Mouse (Mus musculus) layer of hippocampus, postnatal 36 days (tissue): ENCODE data around the gene Gse1. TPM values are rescaled to one million over a fixed set of nuclear protein-coding genes. Genes with fewer than 3 reads are reported as not detected.

Experiments
- DNase-seq, 2 experiments: peaks; one replicate each; pipeline ENCODE4 v3.0.0; 2022
- total RNA-seq, 2 experiments: library from RNA; stranded (reverse); gene quantifications; 2 replicates each; pipeline ENCODE4 v1.2.3; 2021

Gene Gse1
- total RNA-seq, 2 experiments from 2014 or later, result 147 to 155 TPM

DNA sequence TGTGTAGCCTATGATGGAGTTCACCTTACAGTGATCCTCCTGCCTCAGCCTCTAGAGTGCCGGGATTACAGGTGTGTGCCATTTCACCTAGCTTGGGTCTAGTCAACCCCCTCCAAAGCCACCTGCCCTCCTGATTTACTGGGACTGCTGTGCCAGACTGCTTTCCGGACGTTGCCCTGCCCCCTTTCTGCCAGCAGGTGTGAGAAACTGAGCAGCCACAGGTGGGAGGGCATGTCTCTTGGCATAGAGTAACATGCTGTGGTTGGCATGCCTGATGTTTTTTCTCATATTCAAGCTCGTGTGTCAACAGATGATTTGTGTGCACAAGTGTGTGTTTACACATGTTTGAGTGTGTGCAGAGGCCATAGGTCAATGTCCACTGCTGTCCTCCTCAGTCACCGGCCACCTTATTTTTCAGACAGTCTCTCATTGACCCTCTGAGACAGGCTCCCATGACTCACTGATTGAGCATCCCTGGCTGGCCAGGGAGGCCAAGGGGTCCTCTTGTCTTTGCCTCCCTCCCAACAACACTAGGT, 15.7 kb downstream of the Gse1 start:
- no peak for DNase-seq

DNA sequence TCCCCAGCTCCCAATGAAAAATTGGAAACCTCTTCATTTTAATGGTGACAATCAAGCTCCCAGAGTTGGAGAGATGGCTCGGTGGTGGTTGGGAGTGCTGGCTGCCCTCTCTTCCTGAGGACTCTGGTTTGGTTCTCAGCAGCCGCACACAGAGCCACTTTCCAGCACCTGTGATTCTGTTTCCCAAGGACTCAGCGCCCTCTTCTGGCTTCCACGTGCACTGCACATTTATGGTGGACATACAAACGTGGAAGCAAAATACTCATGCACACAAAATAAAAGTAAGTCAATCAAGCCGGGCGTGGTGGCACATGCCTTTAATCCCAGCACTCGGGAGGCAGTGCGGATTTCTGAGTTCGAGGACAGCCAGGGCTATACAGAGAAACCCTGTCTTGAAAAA, 16.3 kb downstream of the Gse1 start:
- no peak for DNase-seq

DNA sequence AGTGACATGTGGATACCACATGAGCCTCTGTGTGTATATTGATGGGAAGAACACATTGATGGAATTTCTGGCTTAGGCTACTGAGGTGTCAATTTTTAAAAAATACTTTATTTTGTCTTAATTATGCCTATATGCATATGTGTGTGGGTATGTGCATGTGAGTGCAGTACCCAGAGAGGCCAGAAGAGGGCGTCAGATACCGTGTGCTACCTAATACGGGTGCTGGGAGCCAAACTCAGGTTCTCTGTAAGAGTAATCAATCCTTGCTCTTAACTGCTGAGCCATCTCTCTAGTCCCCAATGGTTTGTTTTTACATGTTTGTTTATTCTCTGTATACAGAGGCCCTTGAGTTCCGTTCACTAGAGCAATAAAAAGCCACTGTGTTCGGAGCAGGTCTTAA, 19.4 kb downstream of the Gse1 start:
- DNase-seq, result no peak

DNA sequence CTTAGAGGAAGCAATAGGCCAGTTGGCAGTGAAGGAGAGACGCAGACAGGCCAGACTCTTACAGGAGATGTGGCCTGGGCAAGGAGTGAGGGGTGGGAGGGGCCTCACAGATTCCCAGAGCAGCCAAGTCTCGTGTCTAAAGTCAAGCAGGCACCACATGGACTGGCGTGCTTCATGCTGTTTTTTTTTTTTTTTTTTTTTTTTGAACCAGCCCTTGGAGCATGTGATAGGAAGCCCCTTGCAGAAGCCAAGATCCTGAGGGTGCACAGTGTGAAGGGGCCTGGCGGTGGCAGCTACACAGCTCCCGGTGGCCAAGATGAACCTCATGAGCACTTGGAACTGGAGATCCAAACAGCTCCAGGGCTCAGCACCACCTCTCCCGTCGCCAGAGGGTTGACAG, 19.8 kb downstream of the Gse1 start:
- no peak for DNase-seq

DNA sequence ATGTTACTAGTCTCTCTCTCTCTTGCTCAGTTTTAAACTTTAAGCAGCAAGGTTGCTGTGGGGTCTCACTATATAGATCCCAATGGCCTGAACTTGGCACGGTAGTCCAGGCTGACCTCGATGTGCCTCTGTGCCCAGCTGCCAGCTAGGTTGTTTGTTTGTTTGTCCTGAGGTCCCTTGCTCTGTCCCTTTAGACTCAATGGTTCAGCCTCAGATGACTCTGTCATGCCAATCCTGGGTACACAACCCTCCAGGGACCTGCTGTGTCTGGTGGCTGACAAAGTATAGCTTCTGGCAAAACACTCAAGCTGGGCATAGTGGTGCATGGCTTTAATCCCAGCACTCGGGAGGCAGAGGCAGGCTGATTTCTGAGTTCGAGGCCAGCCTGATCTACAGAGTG, 20.2 kb downstream of the Gse1 start:
- no peak for DNase-seq

DNA sequence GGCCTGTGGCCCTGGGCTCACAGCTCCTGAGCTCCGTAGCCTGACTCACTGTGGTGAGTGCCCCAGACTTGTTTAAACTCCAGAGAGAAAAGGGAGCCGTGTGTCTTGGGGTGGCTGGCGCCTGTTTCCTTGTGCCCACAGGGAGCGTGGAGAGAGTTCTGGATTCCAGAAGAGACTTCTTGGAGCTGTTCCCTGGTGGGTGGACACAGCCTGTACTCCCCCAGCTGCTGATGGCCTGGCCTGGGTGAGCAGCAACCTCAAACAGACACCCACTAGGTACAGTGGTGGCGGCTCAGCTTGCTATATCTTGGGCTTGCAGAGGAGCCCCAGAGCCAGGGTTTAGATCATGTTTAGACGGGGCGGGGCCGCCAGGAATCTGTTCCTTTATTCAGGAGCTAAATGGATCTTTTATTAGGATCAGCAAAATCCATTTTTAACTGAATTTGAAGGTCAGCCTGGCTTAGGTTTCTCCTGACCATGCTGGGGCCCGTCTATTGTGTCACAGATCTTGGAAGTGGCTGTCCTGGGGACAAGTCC, 21.6 kb downstream of the Gse1 start:
- no peak for DNase-seq

DNA sequence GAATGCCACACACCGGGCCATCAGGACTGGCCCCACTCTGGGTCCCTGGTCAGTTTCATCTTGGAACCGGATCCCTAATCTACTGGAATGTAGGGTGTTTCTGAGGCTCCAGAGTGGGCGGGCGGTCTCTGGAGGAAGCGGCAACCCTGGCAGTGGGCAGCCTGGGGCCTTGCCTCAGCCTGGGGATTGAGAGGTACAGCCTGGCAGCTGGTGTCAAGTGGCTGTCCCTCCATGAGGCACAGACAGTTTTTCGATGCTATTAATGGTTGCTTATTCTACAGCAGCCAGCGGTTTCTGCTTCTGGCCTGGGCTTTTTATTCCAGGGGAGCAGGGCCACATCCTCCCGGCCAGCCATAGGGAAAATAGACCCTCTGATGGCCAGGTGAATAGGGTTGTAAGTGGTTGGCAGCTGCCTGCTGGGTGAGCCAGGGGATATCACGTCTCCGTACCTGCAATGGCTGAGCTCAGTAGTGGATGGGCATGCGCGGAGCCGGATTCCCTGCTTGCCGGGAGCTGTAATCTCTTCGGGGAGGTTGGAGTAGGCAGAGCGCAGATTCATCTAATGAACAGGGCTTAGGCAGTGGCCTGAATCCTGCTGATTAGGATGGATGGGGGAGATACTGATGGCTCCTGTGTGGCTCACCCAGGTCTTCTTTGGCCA, 22.6 kb downstream of the Gse1 start:
- DNase-seq, result no peak

DNA sequence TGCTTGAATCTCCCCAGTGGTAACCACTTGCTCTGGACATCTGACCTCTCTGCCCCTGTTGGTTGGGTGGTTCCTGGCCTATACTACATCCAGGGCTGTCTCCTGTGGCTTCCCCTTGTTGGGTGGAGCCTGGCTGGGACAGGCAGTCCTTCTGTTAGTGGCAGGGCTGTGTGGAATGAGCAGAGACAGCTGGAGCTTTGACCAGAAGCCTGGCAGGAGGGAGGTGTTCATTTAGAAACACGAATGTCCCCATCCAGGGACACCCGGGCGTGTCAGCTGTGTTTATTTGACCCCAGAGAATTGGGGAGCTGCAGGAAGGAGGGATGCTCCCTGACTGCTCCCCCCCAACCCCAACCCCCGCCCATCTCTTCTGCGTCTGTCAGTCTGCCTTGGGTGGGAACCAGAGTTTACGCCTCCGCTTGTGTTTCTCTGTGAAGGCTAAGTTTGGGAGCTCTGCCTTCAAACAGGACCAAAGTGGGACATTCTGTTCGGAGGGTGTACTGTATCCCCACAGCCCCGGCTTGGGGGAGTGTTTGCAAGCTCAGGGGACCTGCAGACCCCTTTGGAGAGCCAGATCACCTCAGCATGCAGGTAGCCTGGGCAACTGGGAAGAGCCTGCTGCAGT, 23.3 kb downstream of the Gse1 start:
- DNase-seq, result no peak

DNA sequence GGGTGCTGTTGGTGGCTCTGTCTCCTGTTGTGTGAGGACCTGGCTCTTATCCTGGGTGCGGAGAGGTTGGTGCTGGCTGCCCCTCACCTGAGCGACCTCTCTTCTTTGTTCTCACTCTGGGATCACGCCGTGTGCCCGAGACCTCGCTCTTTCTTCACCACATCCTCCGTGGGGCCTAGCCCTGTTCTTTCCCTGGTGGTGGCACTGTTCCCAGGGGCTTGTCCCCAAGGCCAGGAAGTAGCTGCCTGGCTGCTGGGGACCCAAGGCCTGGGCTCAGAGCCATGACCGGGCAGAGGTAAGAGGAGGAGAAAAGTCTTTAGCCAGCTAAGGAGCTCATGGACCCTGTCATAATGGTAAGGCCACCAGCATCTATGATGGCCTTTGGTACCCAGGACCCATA, 25.4 kb downstream of the Gse1 start:
- DNase-seq, result no peak

DNA sequence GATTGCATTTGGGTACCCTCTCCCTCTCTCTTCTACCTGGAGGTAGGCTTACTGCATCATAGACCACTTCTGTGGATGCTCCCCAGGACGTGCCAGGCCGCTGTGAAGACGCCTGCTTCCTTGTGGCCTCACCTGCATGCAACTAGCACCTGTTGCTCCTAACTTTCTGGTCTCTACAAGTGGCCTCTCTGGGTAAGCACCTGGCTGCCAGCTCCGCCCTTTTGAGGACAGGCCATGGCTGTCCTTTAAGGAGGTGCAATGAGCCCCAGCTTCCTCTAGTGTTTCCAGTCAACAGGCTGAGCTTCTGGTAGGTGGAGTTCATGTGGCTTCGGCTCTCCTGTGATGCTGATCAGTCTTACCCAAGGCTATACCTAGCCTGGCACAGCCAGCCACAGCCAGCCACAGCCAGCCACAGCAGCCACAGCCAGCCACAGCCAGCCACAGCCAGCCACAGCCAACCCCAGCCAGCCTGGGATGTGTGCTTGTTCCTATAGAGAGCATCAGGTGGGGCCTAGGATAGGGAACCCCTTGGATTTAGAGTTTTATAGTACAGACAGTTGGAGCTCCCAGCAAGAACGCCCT, 27.2 kb downstream of the Gse1 start:
- no peak for DNase-seq

DNA sequence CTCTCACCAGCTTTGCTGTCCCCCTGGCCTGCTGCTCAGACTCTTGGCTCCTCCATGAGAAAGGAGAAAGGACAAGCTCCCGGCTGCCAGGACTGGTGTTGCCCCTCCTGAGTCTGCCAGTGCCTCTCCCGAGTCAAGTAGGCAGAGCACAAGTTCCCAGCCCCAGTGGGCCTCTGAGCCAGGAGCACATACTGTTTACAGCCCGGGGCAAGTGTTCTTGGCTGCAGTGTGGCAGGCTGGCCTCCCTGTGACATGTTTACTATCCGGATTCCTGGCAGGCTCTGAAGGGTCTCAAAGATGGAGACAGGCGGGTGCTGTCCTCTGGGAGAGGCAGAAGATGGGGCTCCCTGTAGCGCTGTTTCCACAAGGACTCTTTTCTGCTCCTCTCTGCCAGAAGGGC, 28.7 kb downstream of the Gse1 start:
- DNase-seq, result no peak

DNA sequence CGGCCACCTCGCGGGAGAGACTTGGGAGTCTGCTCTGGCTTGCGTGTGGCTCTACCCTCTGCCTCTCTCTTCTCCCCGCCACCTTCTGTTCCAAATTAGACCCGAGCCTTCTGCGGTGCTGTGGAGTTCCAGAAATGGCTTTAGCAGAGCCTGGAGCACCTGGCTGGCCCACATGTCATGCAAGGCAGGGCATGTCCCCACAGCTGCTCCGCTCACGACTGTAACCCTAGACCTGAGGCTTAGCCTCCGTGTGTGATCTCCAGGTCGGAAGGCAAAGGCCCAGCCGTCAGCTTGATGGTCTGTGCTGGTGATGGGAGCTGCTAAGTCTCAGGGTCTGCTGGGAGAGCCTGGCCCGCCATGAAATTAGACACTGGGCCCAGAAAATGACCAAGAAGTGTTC, 30.9 kb downstream of the Gse1 start:
- no peak for DNase-seq

DNA sequence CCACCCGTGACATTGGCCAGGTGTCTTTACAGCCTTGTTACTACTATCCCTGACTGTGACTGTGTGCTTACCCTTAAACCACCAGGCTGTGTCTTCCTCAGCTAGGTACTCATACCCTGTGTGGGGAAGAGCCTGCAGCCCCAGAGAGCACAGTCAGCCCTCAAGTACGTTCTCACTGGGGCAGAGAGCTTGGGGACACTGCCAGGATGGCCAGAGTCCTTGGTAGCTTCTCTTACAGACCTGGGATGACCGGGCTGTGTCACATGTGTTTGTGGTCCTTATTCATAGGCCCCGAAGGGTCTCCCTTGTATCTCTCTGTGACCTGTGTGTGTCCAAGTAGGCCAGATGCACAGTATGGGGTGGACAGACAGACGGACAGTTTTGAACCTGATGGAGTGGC, 32.4 kb downstream of the Gse1 start:
- no peak for DNase-seq

DNA sequence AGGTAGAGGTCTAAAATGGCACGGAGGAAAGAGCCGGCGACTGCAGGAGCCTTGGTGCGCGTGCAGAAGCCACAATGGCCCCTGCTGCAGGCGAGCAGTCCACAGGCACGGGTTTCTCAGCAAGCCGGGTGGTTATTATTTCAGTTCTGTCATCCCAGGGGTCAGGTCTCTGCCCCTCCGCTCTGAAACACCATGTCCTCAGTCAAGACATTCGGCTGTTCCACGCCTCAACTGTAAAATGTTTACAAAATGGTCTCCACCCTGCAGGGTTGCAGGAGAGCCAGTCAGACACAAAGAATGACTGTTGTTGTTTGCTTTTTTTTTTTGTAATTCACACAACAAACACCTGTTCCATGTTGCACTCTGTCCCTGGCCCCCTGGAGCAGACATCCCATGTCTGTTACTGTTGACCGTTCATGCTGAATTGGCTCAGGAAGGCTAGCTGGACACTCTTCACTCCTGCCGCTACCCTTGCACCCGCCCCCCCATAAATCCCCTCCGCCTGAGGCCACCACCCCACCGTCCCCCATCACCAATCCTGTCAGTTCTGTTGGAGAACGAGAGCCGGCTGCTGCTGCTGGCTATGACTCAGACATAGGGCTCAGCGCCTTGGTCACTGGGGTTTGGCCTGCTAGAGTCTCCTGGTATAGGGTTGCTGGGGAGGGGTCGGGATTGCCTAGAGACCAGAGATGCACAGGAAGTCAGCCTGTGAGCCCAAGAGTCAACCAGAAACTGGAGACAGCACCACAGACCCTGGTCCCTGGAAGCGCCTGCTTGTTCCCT, 33.3 kb downstream of the Gse1 start:
- DNase-seq, result no peak

DNA sequence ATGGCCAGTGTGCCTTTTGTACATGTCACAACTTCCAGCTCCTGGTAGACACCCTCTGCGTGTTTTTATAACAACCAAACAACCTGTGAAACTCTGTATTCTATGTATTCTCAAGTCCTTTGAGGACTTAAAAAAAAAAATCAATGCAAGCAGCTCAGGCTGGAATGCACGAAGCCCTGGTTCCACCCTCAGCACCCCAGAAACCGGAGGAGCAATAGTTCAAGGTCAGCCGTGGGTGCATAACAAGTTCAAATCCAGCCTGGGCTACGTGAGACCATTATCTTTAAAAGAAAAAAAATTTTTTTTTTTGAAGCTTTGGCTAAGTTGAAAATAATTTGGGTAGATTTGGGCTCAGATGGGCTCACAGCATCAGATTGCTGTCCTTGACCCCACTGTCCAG, 35.6 kb downstream of the Gse1 start:
- no peak for DNase-seq

DNA sequence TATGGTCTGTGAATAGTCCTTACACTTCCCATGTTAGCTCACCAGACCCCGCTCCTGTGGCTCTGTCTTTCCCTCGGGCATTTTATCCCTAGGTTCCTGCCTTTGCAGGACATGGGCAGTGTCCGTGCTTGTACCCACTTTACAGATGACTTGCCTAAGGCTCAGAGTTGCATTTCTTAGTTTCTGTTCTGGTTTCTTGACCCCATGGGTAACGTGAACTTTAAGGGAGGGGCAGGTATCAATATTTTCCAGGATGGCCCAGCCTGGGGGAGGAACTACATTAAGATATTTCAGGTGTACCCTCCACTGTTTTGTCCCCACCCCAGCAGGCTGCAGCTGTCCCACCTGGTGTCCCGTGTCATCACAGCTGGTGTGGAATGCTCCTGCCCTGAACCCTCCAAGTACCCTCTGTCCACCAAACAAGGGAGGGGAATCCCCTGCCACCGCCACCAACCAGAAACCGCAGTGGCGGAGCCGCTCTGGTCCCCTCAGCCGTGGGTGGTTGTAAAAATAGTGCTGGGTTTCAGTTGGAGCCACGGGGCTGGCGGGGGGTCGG, 36.2 kb downstream of the Gse1 start:
- no peak for DNase-seq

DNA sequence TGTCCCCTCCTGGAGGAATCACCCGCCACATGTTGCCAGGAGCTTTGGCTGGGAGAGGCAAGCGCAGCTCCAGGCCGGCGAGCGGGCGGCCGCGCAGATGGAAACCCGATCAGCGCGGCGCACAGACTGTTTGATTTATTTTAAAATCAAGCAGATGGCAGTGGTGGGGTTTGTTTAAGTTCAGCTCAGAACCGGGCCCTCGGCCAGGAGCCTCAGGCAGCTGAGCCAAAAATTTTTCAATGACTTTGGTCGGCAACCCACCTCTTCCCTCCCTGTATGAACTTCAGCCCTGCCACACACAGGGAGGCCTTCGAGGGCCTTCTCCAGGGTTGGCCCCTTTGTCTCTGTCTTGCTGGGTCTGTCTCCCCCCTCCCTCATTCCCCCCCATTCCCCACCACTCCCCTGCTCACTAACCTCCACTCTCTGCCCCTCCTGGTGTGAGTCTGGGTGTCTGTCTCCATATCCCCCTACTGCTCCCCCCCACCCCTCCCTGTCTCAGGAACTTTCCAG, 36.7 kb downstream of the Gse1 start:
- DNase-seq, result peak; percentile 81 to 82

DNA sequence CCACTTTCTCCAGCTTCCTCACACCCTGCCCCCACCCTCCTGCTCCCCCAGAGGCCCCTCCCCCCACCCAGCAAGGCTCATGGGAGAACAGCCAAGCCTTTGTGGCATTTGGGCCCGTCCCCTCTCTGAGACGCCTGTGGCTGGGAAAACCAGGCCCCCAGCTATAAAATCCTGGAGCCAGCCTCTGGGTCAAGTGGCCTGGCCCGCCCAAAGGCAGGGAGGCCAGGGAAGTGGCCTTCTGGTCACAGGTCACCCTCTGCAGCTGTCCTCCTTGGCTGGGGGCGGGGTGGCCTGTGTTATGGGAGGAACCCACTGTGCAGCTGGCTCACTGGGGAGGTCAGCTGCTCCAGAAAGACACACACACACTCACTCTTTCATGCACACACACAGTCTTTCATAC, 37.2 kb downstream of the Gse1 start:
- DNase-seq, result peak in 1 of 2 experiments; percentile 50

DNA sequence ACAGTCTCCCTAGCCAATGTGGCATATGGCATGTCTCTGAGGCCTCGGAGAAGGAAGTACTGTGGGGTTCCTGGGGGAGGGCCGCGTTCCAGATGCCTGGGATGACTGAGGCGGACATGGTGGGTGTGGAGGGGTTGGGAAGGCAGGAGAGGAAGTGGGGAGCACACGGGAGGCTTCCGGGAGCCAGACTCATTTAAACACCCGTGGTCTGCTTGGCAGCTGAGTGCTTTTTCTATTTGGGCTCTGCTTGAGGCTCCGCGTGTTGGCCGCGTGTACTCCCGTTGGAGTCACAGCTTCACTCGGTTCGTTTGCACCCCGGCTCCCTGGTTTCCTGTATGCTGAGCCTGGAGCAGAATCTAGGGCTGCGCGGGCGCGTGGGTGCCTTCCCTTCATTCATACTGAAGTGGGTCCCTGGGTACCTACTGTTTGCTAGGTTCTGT, 40.3 kb downstream of the Gse1 start:
- no peak for DNase-seq

DNA sequence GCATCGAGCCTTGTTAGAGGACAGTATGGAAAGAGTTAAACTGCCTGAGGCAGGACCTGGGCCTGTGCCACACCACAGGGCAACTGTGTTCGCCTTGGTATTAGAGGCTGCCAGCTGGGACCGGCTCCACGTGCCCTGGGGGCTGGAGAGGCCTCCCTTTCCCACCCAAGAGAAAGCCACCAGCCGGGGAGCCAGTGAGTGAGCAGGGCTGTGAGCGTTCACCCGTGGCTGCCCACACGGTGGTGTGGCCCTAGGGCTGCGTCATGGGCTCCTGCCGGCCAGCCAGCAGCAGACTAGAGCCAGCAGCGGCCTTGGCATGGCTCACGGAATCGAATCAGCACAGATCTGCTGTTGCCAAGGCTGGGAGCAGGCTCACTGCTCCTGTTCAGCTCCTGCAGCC, 42.2 kb downstream of the Gse1 start:
- DNase-seq, result peak in 1 of 2 experiments; percentile 76

DNA sequence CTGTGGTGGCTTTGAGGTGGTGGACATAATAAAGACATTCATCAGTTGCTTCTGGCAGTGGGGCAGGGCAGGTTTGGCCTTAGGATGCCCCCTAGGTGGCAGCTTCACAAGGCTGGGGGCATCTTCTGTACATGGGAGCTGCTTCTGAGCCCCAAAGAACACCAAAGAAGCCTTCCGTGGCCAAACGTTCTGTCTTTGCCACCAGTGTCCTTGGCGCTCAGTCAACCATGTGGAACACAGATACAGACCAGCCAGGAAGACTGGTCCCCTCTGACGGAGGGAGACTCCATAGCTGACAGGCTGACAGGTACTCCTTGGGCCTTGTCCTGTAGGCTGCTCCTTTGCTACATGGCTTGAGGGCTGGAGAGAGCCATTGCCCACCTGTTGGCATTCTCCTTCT, 45.2 kb downstream of the Gse1 start:
- no peak for DNase-seq
